Mouse (Mus musculus) olfactory bulb, adult 2 months (tissue): ENCODE data around the gene Nudcd3. TPM values are rescaled to one million over a fixed set of nuclear protein-coding genes. Genes with fewer than 3 reads are reported as not detected.

Experiments used
- H3K27ac ChIP-seq: fragments of 200-500 bp; 2 replicates; pipeline ENCODE4 v1.5.1; 2012; ENCODE audit warnings: low read depth, low read length; ENCODE audit not compliant: insufficient read depth
- H3K4me1 ChIP-seq: fragments of 200-500 bp; 2 replicates; pipeline ENCODE4 v1.6.1; 2012; ENCODE audit warnings: low read length; ENCODE audit not compliant: control insufficient read depth, insufficient read depth
- H3K4me3 ChIP-seq: fragments of 200-500 bp; 2 replicates; pipeline ENCODE4 v1.5.1; 2012; ENCODE audit warnings: mild to moderate bottlenecking, low read depth, low read length, moderate library complexity; ENCODE audit not compliant: insufficient read depth
- CTCF ChIP-seq: fragments of 200-500 bp; IDR thresholded peaks from 2 replicates; pipeline ENCODE4 v1.5.1; 2012; ENCODE audit warnings: low read depth, mild to moderate bottlenecking, low read length, moderate library complexity; ENCODE audit not compliant: insufficient read depth
- POLR2A ChIP-seq: fragments of 200-500 bp; IDR thresholded peaks from 2 replicates; pipeline ENCODE4 v1.6.1; 2012; ENCODE audit warnings: mild to moderate bottlenecking, low read depth, low read length, moderate library complexity; ENCODE audit not compliant: insufficient read depth
- WGBS: fragments of 180-500 bp; shearing (Covaris S2); methylation state at CpG from one replicate; pipeline ENCODE4 v1.1.7; 2018; 5-methylcytosine and 5-hydroxymethylcytosine counted together
- polyA plus RNA-seq: library from polyadenylated mRNA; stranded (reverse); fragments of >200 nt; gene quantifications from 2 replicates; pipeline ENCODE4 v1.2.4, GENCODE M21; 2012; ENCODE audit warnings: low replicate concordance; ENCODE audit not compliant: missing spikeins, insufficient read depth, insufficient read length

The Nudcd3 gene
- polyA plus RNA-seq, 1 experiment: not detected

DNA sequence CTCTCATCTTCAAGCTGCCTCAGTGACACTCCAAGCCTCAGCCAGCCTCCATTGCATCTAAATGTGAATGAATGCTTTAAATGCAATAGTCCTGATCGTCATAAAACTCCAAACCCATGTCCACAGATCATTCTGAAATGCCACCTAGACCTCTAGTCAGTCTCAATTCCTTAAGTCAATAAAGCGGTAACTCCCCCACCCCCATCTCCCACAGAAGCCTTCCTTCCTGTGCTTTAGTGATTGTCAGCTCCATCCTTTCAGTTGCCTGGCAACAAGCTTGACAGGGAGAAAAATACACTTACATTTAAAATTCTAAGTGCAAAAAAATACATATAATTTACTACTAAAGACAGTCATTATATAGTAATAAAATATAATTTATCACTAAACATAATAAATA lies 17.0 kb downstream of the Nudcd3 start:
- TF ChIP-seq POLR2A (no peak), CTCF (no peak)
- Histone ChIP-seq H3K4me3 (no peak overlapping the region), H3K4me1 (peaks cover 26% of the 10 kb centered on the region), H3K27ac (no peak overlapping the region)
- WGBS: 79% methylated on average over 2 of the region's 2 CpGs

DNA sequence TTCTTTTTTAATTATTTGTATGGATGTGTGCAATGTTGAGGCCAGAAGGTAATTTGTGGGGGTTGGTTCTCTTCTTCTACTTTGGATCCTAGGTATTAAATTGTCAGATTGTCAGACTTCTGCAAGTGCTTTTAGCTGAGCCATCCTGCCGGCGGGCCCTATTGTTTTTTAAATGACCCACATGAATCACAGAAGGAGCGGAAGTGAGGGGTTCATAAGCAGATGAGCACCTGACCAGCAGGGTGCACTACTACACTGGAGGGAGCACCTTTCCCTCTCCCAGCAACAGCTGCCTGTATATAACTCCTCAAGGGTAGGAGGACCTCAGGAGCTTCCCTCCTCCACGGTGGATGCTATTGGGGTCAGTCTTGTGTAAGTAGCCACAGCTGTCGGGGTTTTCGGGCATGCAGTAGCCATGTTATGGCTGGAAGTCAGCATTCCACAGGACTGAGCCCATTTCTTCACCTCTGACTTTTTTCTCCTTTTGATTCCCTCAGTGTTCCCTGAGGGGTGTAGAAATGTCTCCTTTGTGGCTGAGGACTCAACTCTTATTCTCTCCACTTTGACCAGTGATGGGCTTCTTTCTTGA lies 19.3 kb downstream of the Nudcd3 start:
- Histone ChIP-seq H3K4me1 (peaks cover 29% of the 10 kb centered on the region), H3K4me3 (no peak overlapping the region), H3K27ac (no peak overlapping the region)
- no peak for TF ChIP-seq POLR2A
- TF ChIP-seq CTCF: no peak
- WGBS: 56% methylated on average over 6 of the region's 6 CpGs

DNA sequence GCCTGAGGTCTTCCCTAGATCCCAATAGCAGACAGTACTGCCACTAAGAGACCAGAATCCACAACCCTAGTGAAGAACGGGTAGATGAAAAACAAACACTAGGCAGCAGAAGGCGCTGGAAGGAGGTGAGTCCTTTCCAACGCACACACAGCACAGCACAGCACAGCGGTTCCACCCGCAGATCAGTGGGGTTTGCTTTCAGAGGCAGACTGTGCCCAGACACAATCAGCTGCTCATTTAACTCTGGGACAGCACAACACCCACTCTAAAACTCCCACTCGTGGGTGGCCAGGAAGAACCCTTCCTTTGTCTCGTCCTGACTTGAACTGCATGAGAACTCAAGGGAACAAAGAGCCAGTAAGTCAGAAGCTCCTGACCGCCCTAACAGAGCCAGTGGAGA lies 21.0 kb downstream of the Nudcd3 start:
- peaks cover 28% of the 10 kb centered on the region for H3K4me1 ChIP-seq

DNA sequence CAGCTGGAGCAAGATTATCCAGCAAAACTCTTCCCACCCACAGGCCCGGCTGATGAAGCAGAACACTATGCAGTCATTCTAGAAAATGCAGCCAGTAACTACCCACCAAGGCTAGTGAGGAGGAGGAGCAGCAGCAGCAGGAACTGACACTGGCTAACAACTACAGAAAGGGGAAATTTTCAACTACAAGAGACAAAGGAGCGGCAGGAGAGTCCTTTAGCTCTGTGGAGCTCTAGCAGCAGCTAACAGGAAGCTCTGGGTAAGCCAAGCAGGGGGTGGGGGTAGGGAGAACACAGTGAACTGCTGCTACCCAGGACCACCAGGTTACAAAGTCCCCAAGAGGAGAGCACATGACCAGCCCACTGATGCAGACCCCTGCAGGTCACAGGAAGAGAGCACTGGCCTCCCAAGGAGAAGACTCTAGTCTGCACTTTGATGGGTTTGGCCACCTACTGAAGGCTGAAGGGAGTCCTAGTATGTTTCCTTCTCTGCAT lies 21.5 kb downstream of the Nudcd3 start:
- peaks cover 30% of the 10 kb centered on the region for H3K4me1 ChIP-seq
- TF ChIP-seq CTCF (no peak), POLR2A (no peak)
- peak overlapping the region; percentile 93 for H3K27ac ChIP-seq
- no peak overlapping the region for H3K4me3 ChIP-seq
- 10% methylated on average over 2 of the region's 2 CpGs for WGBS

More for the DNA sequence above, 21.0 kb downstream of the Nudcd3 start:
- 9% methylated on average over 8 of the region's 8 CpGs for WGBS
- Histone ChIP-seq H3K4me3 (no peak overlapping the region), H3K27ac (peak overlapping the region; percentile 93)
- TF ChIP-seq CTCF (no peak), POLR2A (0 out of 2 replicates have a peak, but pooled peaks have one; percentile 16)

DNA sequence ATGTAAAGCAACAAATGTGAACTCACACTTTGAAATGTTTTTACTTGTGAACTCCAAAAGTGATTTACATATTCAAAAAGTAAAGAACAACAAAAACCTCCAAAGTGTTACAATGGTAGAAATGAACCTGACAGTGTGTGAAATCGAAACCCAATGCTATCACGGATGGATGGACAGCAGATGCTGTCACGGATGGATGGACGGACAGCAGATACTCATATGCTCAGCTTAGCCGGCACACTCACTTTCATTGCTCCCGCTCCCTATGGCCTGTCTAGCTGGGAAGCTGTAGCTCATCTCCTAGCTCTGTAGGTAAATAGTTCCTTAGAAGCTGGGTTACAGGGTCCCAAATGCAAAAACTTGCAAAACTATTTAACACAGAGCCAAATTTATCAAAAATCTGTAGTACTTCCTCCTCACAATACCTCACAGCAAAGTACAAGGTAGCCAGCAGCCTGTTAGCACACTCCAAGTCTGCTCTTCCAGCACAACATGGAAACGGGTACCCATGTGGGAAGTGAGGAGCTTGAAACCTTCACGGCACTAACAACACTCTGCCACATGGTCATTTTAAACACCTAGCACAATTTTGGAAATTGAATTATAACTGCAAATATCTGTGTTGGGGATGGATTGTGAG lies 22.3 kb downstream of the Nudcd3 start:
- Histone ChIP-seq H3K27ac (peak overlapping the region; percentile 93), H3K4me3 (no peak overlapping the region), H3K4me1 (peaks cover 30% of the 10 kb centered on the region)
- TF ChIP-seq POLR2A (no peak), CTCF (no peak)
- WGBS: 65% methylated on average over 8 of the region's 8 CpGs

DNA sequence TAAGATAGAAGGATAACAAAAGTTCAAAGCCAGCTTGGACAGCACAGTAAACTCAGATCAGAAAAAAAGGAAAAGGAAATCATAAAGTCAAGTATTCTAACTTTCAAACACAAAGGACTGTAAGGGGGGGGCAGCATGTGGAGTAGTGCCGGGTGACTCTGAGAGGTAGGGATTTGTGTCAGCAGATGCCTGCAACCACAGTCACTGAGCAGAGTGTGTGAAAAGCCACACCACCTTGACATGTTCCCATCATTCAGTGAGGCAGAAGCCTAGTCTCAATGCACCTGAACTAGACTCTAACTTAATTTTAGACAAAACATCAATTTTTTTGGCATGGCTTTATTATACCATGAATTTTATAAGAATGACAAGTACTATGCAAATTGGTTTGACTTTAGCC lies 24.7 kb downstream of the Nudcd3 start:
- Histone ChIP-seq H3K4me1 (peaks cover 24% of the 10 kb centered on the region), H3K27ac (no peak overlapping the region), H3K4me3 (no peak overlapping the region)
- TF ChIP-seq CTCF (no peak), POLR2A (no peak)
- 53% methylated on average over 1 of the region's 1 CpGs for WGBS

DNA sequence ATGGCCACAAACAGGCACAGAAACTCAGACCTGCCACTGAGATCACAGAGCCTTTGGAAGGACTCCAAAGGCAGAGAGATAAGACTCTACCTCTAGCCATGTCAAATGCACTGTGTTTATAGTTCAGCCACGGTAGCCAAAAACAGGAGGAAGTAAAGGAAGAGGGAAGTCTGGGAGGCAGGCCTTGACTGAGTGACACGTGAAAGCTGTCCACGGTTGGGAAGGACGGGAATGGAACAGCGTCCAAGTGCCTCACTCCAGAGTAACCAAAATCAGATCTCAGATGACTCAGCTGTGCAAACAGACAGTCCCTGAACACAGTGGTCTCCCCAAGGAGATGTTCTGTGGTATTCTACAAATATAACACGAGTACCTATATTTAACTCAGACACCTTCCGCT lies 25.5 kb downstream of the Nudcd3 start:
- Histone ChIP-seq H3K27ac (peak overlapping the region; percentile 71), H3K4me3 (no peak overlapping the region), H3K4me1 (peaks cover 21% of the 10 kb centered on the region)
- TF ChIP-seq CTCF (no peak), POLR2A (no peak)
- 29% methylated on average over 7 of the region's 7 CpGs for WGBS

DNA sequence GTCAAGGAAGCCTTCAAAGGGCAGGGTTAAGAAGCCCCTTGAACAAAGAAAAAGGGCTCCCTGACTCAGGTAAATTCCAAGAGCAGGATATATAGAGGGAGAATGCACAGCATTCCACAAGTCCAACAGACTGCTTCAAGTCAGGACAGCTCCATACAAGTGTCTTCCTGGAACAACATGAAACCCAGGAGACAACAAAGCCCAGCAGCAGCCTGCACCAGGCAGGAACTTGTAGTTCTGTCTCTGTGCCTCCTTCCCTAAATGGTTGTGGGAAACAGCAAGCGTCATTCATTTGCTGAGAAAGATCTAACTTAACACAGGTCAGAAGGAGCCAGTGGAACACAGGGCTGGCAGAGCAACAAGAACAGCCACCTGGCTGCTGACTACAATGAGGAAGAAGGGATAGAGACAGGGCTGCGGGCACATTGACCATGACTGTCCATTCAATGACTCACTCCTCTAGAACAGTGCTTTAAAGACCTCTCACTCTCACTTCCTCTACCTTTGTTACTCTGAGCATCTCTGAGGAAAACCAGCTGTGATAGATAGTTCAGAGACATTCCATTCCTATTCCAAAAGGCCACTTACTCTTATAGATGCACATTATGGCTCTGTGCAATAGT lies 31.1 kb downstream of the Nudcd3 start:
- WGBS: 68% methylated on average over 2 of the region's 2 CpGs
- H3K4me1 ChIP-seq: peaks cover 7% of the 10 kb centered on the region
- TF ChIP-seq POLR2A: no peak
- no peak for TF ChIP-seq CTCF
- H3K27ac ChIP-seq: no peak overlapping the region
- no peak overlapping the region for H3K4me3 ChIP-seq

DNA sequence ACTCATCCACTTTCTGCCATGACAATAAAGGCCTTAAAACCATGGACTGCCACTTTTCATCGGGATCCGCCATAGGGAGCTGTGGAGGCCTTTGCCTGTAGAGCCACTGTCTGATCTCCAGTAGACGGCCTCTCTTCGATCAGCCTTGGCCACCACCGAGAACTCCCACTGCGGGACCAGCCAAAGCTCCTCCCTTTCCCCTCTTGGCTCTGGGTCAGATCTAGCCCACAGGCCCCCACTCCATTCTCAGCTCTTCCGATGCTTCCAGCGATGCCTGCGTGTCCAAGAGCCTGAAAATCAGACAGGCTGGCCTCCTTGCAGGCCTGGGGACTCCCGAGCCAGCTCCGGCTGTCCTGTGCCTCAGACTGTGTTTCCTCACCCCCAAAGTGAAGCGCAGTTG lies 33.9 kb downstream of the Nudcd3 start:
- TF ChIP-seq POLR2A: no peak
- no peak for TF ChIP-seq CTCF
- no peak overlapping the region for H3K4me3 ChIP-seq
- WGBS: 65% methylated on average over 12 of the region's 12 CpGs
- no peak overlapping the region for H3K27ac ChIP-seq
- peaks cover 10% of the 10 kb centered on the region for H3K4me1 ChIP-seq
